24 mouse cellular contexts compared by ENCODE assay signal in genomic region chr6:112525434-112525833, GRCm38 (mm10). TPM values are rescaled to one million over a fixed set of nuclear protein-coding genes. Genes with fewer than 3 reads are reported as not detected.
DNase-seq lines count a peak whose midpoint lies in the region; ATAC-seq and TF ChIP-seq lines count a peak whose summit lies in the region.
"Had no signal": no experiment of that assay in that cellular context is flagged by ENCODE, and none has a peak within 500 bp of the region (broad histone marks: within the 10 kb centered on the region; RNA-seq: fewer than 3 reads in every experiment).

No protein-coding gene starts in this region.

- 72% methylated on average over 5 of the region's 5 CpGs for WGBS in embryonic facial prominence, embryonic 14.5 days
- WGBS in embryonic facial prominence, embryonic 10.5 days: 69% methylated on average over 5 of the region's 5 CpGs
- 46% methylated on average over 5 of the region's 5 CpGs for WGBS in forebrain, embryonic 14.5 days
- WGBS in forebrain, embryonic 11.5 days: 71% methylated on average over 5 of the region's 5 CpGs
- 76% methylated on average over 5 of the region's 5 CpGs for WGBS in hindbrain, embryonic 11.5 days
- WGBS in hindbrain, embryonic 12.5 days: 66% methylated on average over 5 of the region's 5 CpGs

- no peaks in the 10 kb centered on the region for H3K36me3 ChIP-seq in embryonic facial prominence, embryonic 14.5 days (ENCODE audit: control insufficient read depth, insufficient read depth, low read length)
- H3K36me3 ChIP-seq in embryonic facial prominence, embryonic 10.5 days (replicated peaks): no peaks in the 10 kb centered on the region
- H3K36me3 ChIP-seq in forebrain, embryonic 14.5 days (ENCODE audit: control insufficient read depth, insufficient read depth, low read length): no peaks in the 10 kb centered on the region
- no peaks in the 10 kb centered on the region for H3K36me3 ChIP-seq in forebrain, embryonic 11.5 days (ENCODE audit: control insufficient read depth, insufficient read depth, low read length)
- H3K36me3 ChIP-seq in hindbrain, embryonic 11.5 days (ENCODE audit: control insufficient read depth, insufficient read depth, low read length): no peaks in the 10 kb centered on the region
- no peaks in the 10 kb centered on the region for H3K36me3 ChIP-seq in hindbrain, embryonic 12.5 days
- H3K36me3 ChIP-seq: embryonic facial prominence, embryonic 12.5 days; embryonic facial prominence, embryonic 15.5 days; forebrain, embryonic 10.5 days; G1E had no signal

- no peak overlapping the region for H3K4me2 ChIP-seq in embryonic facial prominence, embryonic 14.5 days (ENCODE audit: low read depth, low read length)
- no peak overlapping the region for H3K4me2 ChIP-seq in forebrain, embryonic 14.5 days (ENCODE audit: low read length)
- no peak overlapping the region for H3K4me2 ChIP-seq in forebrain, embryonic 11.5 days (ENCODE audit: low read depth, low read length, severe bottlenecking)
- H3K4me2 ChIP-seq in hindbrain, embryonic 11.5 days (replicated peaks; ENCODE audit: low read depth, low read length): no peak overlapping the region
- H3K4me2 ChIP-seq in hindbrain, embryonic 12.5 days (replicated peaks): no peak overlapping the region
- H3K4me2 ChIP-seq: embryonic facial prominence, embryonic 12.5 days; embryonic facial prominence, embryonic 15.5 days had no signal

- TF ChIP-seq CTCF in brain, embryonic 14.5 days (IDR thresholded peaks at IDR 0.05; ENCODE audit: borderline replicate concordance, extremely low read depth, insufficient read depth, insufficient read length): no peak

- H3K27me3 ChIP-seq in embryonic facial prominence, embryonic 14.5 days (replicated peaks; ENCODE audit: control insufficient read depth, insufficient read depth, low read length): no peaks in the 10 kb centered on the region
- H3K27me3 ChIP-seq in embryonic facial prominence, embryonic 10.5 days (replicated peaks; ENCODE audit: low read depth, poor library complexity, severe bottlenecking): peaks cover 14% of the 10 kb centered on the region
- H3K27me3 ChIP-seq in forebrain, embryonic 14.5 days (replicated peaks; ENCODE audit: control insufficient read depth, insufficient read depth, low read length): no peaks in the 10 kb centered on the region
- no peaks in the 10 kb centered on the region for H3K27me3 ChIP-seq in forebrain, embryonic 11.5 days (ENCODE audit: control insufficient read depth, insufficient read depth, low read length)
- peaks cover 6% of the 10 kb centered on the region; the same call in 1 of the 2 replicates for H3K27me3 ChIP-seq in hindbrain, embryonic 11.5 days (ENCODE audit: control insufficient read depth, insufficient read depth, low read length)
- peaks cover 33% of the 10 kb centered on the region for H3K27me3 ChIP-seq in hindbrain, embryonic 12.5 days
- H3K27me3 ChIP-seq: embryonic facial prominence, embryonic 12.5 days; embryonic facial prominence, embryonic 15.5 days; Patski had no signal

- H3K4me1 ChIP-seq in embryonic facial prominence, embryonic 14.5 days (ENCODE audit: control insufficient read depth, insufficient read depth, low read length): no peaks in the 10 kb centered on the region
- H3K4me1 ChIP-seq in embryonic facial prominence, embryonic 10.5 days: no peaks in the 10 kb centered on the region
- no peaks in the 10 kb centered on the region for H3K4me1 ChIP-seq in forebrain, embryonic 14.5 days (ENCODE audit: control insufficient read depth, insufficient read depth, low read length)
- 0 out of 2 replicates have a peak, but pooled peaks cover 2% of the 10 kb centered on the region for H3K4me1 ChIP-seq in forebrain, embryonic 11.5 days (replicated peaks; ENCODE audit: control insufficient read depth, insufficient read depth, low read length)
- no peaks in the 10 kb centered on the region for H3K4me1 ChIP-seq in hindbrain, embryonic 11.5 days (replicated peaks; ENCODE audit: control insufficient read depth, insufficient read depth, low read length)
- H3K4me1 ChIP-seq in hindbrain, embryonic 12.5 days: no peaks in the 10 kb centered on the region
- H3K4me1 ChIP-seq: embryonic facial prominence, embryonic 12.5 days; embryonic facial prominence, embryonic 15.5 days; forebrain, embryonic 10.5 days had no signal

- no peak for ATAC-seq in embryonic facial prominence, embryonic 14.5 days (ENCODE audit: low read depth)
- ATAC-seq in forebrain, embryonic 14.5 days: no peak
- ATAC-seq in forebrain, embryonic 11.5 days (replicated peaks; ENCODE audit: low FRiP score): no peak
- 0 out of 2 replicates have a peak, but pooled peaks have one; percentile 53 for ATAC-seq in hindbrain, embryonic 11.5 days (ENCODE audit: low FRiP score)
- no peak for ATAC-seq in hindbrain, embryonic 12.5 days (ENCODE audit: low FRiP score)
- ATAC-seq: activated CD4-positive, CD25-positive, alpha-beta regulatory T cell, adult 4 months; CD4-positive, CD25-positive, alpha-beta regulatory T cell, adult 4 months; Patski had no signal

- H3K4me3 ChIP-seq in embryonic facial prominence, embryonic 14.5 days (ENCODE audit: low read depth, low read length): no peak overlapping the region
- no peak overlapping the region for H3K4me3 ChIP-seq in embryonic facial prominence, embryonic 10.5 days
- no peak overlapping the region for H3K4me3 ChIP-seq in forebrain, embryonic 14.5 days (ENCODE audit: low read depth, low read length)
- H3K4me3 ChIP-seq in forebrain, embryonic 11.5 days (ENCODE audit: low read depth, low read length): no peak overlapping the region
- H3K4me3 ChIP-seq in hindbrain, embryonic 11.5 days (ENCODE audit: low read depth, low read length): no peak overlapping the region
- no peak overlapping the region for H3K4me3 ChIP-seq in hindbrain, embryonic 12.5 days
- H3K4me3 ChIP-seq: embryonic facial prominence, embryonic 12.5 days; embryonic facial prominence, embryonic 15.5 days; erythroblast, embryonic 14.5 days; forebrain, embryonic 10.5 days had no signal

- H3K27ac ChIP-seq in embryonic facial prominence, embryonic 14.5 days (replicated peaks; ENCODE audit: low read depth, low read length): no peak overlapping the region
- H3K27ac ChIP-seq in embryonic facial prominence, embryonic 10.5 days (replicated peaks): no peak overlapping the region
- H3K27ac ChIP-seq in forebrain, embryonic 14.5 days (ENCODE audit: low read depth, low read length): no peak overlapping the region
- H3K27ac ChIP-seq in forebrain, embryonic 11.5 days (ENCODE audit: low read depth, low read length): no peak overlapping the region
- H3K27ac ChIP-seq in hindbrain, embryonic 11.5 days (ENCODE audit: low read depth, low read length): no peak overlapping the region
- H3K27ac ChIP-seq in hindbrain, embryonic 12.5 days: no peak overlapping the region
- H3K27ac ChIP-seq: embryonic facial prominence, embryonic 12.5 days; embryonic facial prominence, embryonic 15.5 days; forebrain, embryonic 10.5 days had no signal

- no peak overlapping the region for H3K9ac ChIP-seq in embryonic facial prominence, embryonic 14.5 days (ENCODE audit: low read depth, low read length)
- H3K9ac ChIP-seq in forebrain, embryonic 14.5 days (ENCODE audit: low read length): no peak overlapping the region
- no peak overlapping the region for H3K9ac ChIP-seq in forebrain, embryonic 11.5 days (ENCODE audit: low read length)
- no peak overlapping the region for H3K9ac ChIP-seq in hindbrain, embryonic 11.5 days (ENCODE audit: low read depth, low read length)
- H3K9ac ChIP-seq in hindbrain, embryonic 12.5 days: no peak overlapping the region
- H3K9ac ChIP-seq: embryonic facial prominence, embryonic 12.5 days; embryonic facial prominence, embryonic 15.5 days had no signal

- peak; percentile 5 for DNase-seq in embryonic facial prominence, embryonic 14.5 days (ENCODE audit: low spot score)
- DNase-seq in embryonic facial prominence, embryonic 10.5 days (ENCODE audit: low spot score): no peak
- peak; percentile 24 for DNase-seq in forebrain, embryonic 14.5 days (ENCODE audit: low spot score)
- DNase-seq in forebrain, embryonic 11.5 days (ENCODE audit: low spot score): no peak
- no peak for DNase-seq in hindbrain, embryonic 11.5 days (ENCODE audit: low spot score)
- peak; percentile 60 for DNase-seq in brain, embryonic 14.5 days (ENCODE audit: low read depth)
- DNase-seq: adrenal gland, postnatal 14 days; B cell, adult 2 months; cerebellum, adult 11 months; cerebellum, adult 18-20 months; cerebellum, adult 8-10 months; cerebellum, adult 9-11 months; cerebellum, postnatal 14 days; cerebellum, postnatal 36 days; embryo, embryonic 11 days had no signal

- H3K9me3 ChIP-seq in embryonic facial prominence, embryonic 14.5 days (ENCODE audit: control insufficient read depth, low read length): no peaks in the 10 kb centered on the region
- H3K9me3 ChIP-seq in embryonic facial prominence, embryonic 10.5 days: no peaks in the 10 kb centered on the region
- H3K9me3 ChIP-seq in forebrain, embryonic 14.5 days (replicated peaks; ENCODE audit: control insufficient read depth, low read length): no peaks in the 10 kb centered on the region
- H3K9me3 ChIP-seq in forebrain, embryonic 11.5 days (ENCODE audit: control insufficient read depth, low read length): no peaks in the 10 kb centered on the region
- no peaks in the 10 kb centered on the region for H3K9me3 ChIP-seq in hindbrain, embryonic 11.5 days (ENCODE audit: control insufficient read depth, low read length)
- H3K9me3 ChIP-seq in hindbrain, embryonic 12.5 days (replicated peaks): no peaks in the 10 kb centered on the region
- H3K9me3 ChIP-seq: embryonic facial prominence, embryonic 12.5 days; embryonic facial prominence, embryonic 15.5 days; forebrain, embryonic 10.5 days had no signal

- no peak for TF ChIP-seq POLR2A in brain, embryonic 14.5 days (IDR thresholded peaks at IDR 0.05; ENCODE audit: borderline replicate concordance, extremely low read depth, insufficient read depth, insufficient read length, poor library complexity, severe bottlenecking)

RNA-seq across cellular contexts. Expression of gene Oxtr, which starts 35.7 kb away (rescaled TPM):
- 0.84 and 0.99 TPM in 2 replicates for polyA plus RNA-seq in embryonic facial prominence, embryonic 14.5 days (2014; fragmentation: Nextera tagmentation; extraction: Ambion mirVana)
- 0.03 and 0.06 TPM in 2 replicates for polyA plus RNA-seq in embryonic facial prominence, embryonic 10.5 days (2016; fragmentation: Nextera tagmentation; extraction: Ambion mirVana)
- 0.39 and 0.70 TPM in 2 replicates for polyA plus RNA-seq in forebrain, embryonic 14.5 days (2014; fragmentation: Nextera tagmentation; extraction: Ambion mirVana)
- 0.12 and 0.13 TPM in 2 replicates for polyA plus RNA-seq in forebrain, embryonic 11.5 days (2014; fragmentation: Nextera tagmentation; extraction: Ambion mirVana)
- polyA plus RNA-seq in hindbrain, embryonic 11.5 days (2014; fragmentation: Nextera tagmentation; extraction: Ambion mirVana): 0.45 and 0.47 TPM in 2 replicates
- 0.54 and 0.70 TPM in 2 replicates for polyA plus RNA-seq in hindbrain, embryonic 12.5 days (2016; fragmentation: Nextera tagmentation; extraction: Ambion mirVana)
- polyA plus RNA-seq in brain, embryonic 14.5 days (2012; rRNA removed): 0.53 and 1.1 TPM in 2 replicates
- polyA plus RNA-seq: activated CD4-positive, CD25-positive, alpha-beta regulatory T cell, adult 4 months; CD4-positive, CD25-positive, alpha-beta regulatory T cell, adult 4 months; erythroblast, embryonic 14.5 days had no signal

Comparison
In these comparisons a context has a peak if more than half of its experiments do, and no peak if none do; other contexts are left out.
1. DNase-seq: peak in embryonic facial prominence, embryonic 14.5 days (single experiment), forebrain, embryonic 14.5 days (single experiment) and brain, embryonic 14.5 days (single experiment); none in embryonic facial prominence, embryonic 10.5 days (single experiment), forebrain, embryonic 11.5 days (single experiment) and hindbrain, embryonic 11.5 days (single experiment).